Mouse (Mus musculus) ES-E14 (cell line): ENCODE measurements around the gene Birc5.

Experiments used
- CHD2 ChIP-seq: IDR thresholded peaks from 2 replicates; pipeline ENCODE4 v1.6.1; 2014; ENCODE audit warnings: mild to moderate bottlenecking, low read depth, low read length, inconsistent platforms
- HCFC1 ChIP-seq: IDR thresholded peaks from 2 replicates; pipeline ENCODE4 v1.6.1; 2012; ENCODE audit warnings: low read length, inconsistent platforms, borderline replicate concordance; ENCODE audit not compliant: insufficient read depth
- MAFK ChIP-seq: IDR thresholded peaks from 2 replicates; pipeline ENCODE4 v1.6.1; 2014; ENCODE audit warnings: mild to moderate bottlenecking, low read depth, low read length, inconsistent platforms; ENCODE audit not compliant: insufficient read depth
- ZC3H11A ChIP-seq: IDR thresholded peaks from 2 replicates; pipeline ENCODE4 v1.6.1; 2012; ENCODE audit warnings: low read depth, mild to moderate bottlenecking, inconsistent platforms, low read length, borderline replicate concordance
- ZNF384 ChIP-seq: IDR thresholded peaks from 2 replicates; pipeline ENCODE4 v1.6.1; 2012; ENCODE audit warnings: low read depth, low read length, inconsistent platforms

DNA sequence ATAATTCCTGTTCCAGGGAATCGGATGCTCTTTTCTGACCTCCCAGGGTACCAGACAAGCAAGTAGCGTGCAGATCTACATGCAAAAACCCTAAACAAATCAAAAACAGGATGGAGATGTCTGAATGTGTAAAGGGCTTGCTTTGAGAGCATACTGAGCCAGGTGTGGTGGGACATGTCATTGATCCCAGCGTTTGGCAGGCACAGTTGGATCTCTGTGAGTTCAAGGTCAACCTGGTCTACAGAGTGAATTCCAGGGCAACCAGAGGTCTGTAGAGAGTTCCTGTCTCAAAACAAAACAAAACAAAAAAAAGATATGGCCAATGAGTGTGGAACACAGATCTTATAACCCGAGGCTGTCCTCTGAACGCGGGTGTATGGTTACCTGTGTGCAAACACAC lies 25.6 kb upstream of the Birc5 start:
- no peak for TF ChIP-seq MAFK
- no peak for TF ChIP-seq HCFC1
- TF ChIP-seq ZC3H11A: no peak
- TF ChIP-seq CHD2: no peak
- no peak for TF ChIP-seq ZNF384
